Mouse (Mus musculus) kidney, adult 18-20 months (tissue): ENCODE measurements around the gene Psrc1.

Source experiments
- DNase-seq: peaks from one replicate; pipeline ENCODE4 v3.0.0; 2021

Psrc1 gene

DNA sequence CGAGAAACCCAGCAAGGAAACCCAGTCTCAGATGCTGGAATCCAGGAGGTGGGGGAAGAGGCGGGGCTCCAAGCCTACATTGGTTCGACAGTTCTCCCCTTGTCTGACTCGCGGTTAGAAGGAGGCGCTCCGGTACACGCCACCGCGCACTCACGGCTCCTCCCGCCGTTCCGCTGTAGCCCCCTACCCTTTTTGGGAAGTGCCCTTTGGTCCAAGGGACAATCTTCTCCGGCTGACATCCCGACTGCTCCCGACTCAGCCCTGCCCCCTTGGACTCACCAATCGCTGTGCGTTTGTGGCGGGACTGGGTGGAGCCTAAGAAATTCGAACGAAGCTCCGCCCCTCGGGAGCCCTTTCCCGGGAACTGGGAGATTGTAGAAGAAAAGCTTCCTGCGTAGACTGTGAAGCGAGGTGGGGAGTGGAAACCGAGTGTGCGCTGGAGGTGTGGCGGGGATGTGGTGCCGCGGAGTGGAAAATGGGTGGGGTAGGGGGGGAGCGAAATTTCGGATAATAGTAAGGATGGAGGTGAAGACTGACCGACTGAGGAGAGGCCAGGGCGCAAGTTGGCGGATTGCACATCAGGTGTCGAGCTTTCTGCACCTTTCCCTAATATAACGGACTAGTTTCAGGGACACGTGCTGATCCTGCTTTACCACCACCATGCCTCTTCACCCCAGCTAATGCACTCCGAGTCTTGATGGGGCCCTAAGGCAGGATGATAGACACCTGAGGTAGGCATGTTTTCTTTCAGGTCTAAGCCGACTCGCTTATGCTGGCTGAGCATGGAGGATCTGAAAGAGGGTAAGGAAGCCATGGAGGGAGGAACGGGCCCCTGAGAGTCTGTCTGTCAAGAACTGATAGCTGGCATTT, at the start of gene Psrc1:
TSS of gene Psrc1 (plus strand) at position 355 of the 870 bp plus-strand sequence.
- DNase-seq = peak; percentile 92

DNA sequence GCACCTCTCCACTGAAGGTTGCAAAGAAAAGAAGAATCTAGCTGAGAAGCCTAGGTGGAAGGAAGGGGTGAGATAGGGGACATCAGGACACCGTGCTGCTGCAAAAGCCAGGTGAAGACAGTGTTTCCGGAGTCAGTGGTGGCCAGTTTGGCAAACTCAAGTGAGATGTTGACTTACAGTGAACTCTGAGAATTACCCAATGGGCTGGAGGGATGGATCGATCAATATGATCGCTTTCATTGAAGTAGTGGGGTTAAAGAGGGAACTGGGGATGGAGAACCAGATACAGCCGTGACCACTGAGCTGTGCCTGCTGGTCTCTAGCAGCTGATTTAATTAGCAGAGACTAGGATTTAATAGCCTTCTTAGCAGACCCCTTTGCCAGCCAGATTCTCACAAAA, 46.8 kb upstream of the Psrc1 start:
- DNase-seq = no peak

DNA sequence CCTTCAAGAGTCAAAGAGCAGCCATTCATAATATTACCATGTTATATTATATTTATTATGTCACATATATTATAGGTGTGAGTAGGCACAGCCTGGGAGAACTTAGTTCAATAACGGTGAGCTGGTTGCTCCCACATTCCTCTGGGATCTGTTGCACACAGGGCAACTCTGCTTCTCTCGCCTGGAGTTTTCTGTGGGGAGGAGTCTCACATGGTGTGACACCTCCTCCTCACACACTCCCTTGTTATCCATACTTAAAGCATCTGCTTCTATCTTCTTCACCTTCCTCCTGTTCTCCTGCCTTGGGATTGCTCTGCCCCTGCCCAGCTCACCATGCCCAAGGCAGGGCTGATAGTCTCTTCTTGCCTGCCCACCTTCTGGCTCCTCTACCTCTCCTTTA, 42.6 kb upstream of the Psrc1 start:
- DNase-seq = no peak

DNA sequence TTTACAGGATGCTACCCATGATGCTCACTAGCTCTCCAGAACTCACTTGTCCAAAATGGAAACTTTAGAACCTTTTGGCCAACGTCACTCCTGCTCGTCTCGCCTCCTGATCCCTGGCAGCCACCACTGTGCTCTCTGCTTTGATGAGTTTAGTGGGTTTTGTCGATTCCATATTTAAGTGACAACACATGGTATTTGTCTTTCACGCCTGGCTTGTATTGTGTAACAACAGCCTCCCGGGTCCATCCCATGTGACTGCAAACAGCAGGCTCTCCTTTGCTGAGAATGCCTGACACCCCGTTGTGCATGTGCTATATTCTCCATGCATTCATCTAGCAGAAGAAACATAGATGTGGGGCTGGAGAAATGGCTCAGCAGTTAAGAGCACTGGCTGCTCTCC, 41.5 kb upstream of the Psrc1 start:
- no peak for DNase-seq

DNA sequence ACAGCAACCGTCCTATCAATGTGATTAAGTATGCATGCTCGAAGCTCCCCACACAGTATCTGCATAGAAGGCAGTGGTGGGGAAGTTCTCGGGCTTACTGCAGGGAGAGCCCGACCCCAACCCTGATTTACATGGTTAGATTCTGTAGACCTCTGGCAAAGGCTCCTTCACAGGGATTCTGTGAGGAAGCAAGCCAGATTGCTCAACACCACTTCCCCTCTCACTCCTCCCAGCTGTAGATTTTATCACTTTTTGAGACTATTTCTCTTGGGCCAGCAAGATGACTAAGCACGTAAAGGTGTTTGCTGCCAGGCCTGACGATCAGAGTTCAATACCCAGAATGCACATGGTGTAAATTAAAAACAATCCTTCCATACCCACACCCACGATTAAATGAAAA, 37.8 kb upstream of the Psrc1 start:
- no peak for DNase-seq

DNA sequence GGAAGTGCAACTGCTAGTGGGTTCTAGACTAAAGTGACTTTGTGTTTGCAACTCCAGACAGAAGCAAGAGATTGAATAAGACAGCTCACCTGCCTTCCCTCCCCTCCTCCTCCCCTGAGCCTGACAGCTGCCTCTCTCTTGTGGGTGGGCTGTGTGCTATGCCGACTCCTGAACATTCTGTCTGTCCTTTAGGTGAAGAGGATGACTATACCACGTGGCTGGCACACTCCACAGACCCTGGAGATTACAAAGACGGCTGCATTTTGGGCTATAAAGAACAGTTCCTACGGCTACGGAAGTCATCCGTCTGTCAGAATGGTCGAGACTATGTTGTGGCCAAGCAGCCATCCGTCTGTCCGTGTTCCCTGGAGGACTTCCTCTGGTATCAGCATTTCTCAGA, 35.3 kb upstream of the Psrc1 start:
- DNase-seq = no peak

DNA sequence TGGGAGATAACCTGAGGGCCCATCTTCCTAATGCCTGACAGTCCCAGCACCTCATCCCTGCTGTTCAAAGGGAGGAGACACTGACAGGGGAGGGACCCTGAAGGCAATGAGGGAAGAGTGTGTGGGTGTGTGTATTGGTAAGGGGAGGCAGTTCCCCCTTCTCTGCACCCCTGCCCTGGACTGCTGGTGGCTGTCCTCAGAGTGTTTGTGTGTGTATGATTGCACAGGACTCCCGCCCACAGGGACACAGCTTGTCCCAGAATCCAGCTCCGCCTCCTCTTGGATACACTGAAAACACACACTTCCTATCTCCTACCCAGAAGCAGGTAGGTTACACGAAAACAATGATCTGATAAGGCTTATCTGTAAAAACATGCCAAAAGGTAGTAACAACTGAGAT, 28.4 kb upstream of the Psrc1 start:
- DNase-seq = no peak

DNA sequence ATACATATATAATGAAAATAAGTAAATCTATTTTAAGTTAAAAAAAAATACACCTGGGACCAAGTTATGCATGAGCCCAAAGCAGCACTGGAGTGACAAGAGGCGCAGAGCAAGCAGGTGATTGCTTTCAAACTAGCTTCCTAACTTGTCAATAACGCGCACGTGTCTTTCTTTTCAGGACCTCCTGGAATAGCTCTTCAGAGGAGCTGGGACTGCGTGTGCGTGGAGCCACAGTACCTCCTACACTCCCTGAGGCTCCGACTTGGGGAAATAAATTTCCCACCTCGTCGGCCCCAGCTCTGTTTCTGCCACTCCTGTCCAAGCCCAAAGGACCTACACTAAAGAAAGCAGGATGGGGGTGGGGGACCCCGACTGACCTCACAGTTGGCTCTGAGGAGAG, 26.6 kb upstream of the Psrc1 start:
- no peak for DNase-seq

DNA sequence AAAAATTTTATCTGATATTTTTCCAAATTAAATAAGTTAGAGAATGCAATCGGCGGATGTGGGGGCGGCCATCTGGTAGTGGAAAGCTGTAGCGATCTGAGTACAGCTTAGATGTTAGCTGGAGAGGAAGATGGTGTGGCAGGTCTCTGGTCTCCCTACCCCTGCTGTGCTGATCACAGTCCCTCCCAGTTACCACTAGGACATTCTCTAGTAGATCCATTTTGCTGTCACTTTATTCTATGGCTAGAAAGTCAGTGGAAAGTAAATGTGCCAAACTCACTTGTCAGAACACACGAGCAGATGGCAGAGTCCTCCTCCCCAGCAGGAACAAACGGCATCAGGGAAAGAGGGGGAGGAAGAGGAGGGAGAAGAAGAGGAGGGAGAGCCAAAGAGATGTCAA, 25.2 kb upstream of the Psrc1 start:
- DNase-seq = no peak

DNA sequence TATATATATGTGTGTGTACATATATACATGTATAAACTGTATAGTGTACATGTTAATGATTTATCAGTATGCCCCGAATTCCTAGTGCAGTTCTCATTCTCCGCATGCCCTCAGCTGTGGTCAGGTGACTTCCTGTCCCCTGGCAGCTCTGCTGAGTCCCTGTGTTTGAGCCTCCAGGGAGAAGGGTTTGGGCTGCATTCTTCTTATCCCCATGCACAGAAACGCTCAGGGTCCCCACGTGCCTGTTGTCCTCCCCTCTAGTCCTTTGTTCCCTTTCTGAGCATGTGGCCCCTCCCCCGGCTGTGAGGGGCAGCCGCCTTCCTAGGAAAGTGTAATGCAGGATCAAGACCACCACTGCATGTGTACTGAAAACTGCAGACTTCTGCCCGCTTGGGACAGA, 22.7 kb upstream of the Psrc1 start:
- DNase-seq = no peak

DNA sequence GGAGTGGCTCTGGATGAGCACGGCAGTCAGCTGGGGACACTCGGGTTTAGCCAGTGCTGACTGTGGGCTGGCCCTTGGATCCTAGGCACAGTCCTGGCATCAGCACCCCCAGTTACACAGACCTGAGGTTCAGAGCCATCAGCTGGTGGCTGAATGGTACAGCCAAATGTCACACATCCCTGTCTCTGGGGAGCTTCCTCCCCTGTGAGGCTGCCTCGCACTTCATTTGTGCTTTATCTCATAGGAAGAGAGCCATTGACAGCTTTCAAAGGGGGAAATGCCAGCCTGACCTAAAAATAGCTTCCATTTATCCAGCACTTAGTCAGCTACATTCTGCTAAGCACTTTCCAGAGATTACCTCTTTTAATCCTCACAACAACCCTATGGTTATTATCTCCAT, 20.0 kb upstream of the Psrc1 start:
- no peak for DNase-seq

DNA sequence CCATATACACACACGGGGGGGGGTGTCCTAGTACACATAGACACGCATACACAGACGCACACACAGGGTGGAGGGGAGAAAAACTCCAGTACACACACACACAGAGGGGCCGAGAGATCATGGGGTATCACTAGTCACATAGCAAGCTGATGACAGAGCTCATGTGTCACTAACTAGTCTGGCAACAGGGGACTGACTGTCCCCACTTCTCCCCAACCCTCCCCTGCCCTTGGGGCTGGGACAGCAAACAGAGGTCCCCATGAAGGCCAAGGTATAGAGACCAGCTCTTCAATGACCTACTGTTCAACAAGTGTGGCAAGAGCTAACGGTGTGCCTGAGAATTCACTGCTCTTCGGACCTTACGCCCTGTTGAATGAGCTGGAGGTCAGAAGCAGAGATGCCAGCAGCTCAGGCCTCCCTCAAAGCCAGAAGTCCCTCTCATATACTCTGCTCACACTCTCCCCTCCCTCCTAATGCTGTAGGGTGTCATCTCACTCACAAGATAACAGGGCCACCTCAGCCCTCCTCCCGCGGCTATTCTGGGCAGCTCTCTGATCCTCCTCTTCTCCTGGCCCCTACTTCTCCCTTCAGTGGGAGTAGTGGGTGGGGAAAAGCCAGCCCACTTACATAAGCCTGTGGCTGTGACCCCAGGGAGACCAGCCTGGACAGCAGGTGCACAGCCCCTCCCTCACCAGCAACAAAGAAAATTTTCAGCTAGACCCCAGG, 19.2 kb upstream of the Psrc1 start, which contains the start of gene Mybphl:
TSS of gene Mybphl (plus strand) at position 642 of the 726 bp plus-strand sequence.
- no peak for DNase-seq

DNA sequence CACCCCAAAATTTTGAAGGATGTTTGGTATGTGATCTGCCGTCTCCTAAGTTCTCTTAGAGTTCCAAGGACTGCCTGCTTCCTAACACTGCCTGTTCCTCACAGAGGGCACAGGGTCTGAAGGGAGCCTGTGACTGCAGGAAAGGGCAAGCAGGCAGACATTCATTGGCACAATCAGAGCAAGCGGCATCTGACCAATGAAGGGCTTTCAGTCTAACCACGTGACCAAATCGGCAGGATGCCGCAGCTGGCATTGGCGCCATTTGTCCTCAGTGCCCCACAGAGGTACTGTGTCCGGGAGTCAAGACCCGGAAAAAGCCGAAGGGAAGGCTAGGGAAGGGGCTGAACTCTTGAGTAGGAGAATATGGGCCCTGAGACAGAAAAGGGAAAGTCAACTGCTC, 16.5 kb upstream of the Psrc1 start:
- DNase-seq = no peak

DNA sequence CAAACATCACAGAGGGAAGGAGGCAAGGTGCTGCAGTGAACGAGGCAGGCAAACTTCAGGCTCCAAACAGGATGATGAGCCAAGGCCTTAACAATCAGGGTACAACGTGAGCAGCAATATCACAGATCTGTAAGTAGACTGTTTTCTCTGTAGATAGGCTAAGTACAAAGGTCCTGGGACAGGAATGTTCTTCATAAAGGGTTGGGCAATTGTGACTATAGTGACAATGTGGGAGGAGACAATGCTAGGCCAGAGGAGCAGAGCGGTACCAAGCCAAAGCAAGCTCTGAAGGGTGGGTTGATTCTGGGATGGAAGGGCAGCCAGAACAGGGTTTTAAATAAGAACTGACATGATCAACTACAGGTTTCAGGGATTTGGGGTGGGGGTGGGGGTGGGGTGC, 15.8 kb upstream of the Psrc1 start:
- no peak for DNase-seq

DNA sequence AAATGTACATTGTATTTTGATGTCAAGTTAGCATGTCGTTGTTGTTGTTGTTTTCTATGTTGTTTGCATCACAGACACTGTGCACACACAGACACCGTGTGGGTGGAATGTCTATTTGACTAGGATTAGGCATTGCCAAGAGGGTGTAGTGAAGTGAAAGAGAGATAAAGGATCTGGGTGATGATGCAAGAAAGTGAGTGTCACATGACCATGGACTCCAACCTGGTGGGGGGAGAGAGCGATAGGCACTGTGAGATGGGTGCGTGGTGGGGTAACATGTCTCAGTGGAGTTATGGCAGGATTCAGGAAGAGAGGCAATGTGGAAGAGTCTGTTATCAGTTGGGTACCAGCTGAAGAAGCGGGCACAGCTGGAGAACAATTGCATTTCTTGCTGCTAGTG, 14.9 kb upstream of the Psrc1 start:
- DNase-seq = no peak

DNA sequence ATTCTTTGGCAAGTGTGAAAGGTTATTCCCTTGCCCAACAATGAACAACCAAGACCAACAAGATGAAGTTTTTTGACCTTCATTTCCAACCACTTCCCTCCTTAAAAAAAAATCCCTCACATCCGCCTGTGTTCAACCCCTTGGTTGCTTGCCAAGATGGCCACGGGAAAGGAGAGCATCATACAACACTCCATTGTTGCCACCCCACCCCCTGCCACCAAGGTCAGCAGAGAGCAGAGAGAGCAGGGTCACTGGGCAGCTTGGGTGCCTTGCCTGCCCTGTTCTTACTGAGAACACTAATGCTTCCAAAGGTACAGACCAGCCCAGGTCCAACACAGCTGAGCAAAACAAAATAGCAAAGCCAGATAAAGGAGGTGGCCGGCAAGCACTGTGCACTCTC, 11.4 kb upstream of the Psrc1 start:
- no peak for DNase-seq

DNA sequence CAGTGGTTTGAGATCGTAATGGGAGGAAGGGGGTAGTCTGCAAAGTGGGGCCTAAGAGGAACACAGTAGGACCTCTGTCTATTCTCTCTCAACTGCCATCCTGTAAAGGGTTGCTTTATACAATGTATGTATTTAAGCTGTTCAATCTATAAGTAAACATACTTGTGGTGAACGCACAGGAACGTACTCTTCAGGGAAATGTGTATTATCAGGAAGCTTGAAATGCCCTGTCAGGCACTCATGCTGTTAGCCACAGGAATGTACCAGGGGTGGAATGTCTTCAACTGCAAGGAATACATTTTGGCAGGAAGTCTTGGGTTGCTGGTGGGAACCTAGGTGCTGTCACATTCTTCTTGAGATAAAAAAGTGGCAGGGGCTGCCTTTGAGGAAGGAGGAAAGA, 10.9 kb upstream of the Psrc1 start:
- no peak for DNase-seq

DNA sequence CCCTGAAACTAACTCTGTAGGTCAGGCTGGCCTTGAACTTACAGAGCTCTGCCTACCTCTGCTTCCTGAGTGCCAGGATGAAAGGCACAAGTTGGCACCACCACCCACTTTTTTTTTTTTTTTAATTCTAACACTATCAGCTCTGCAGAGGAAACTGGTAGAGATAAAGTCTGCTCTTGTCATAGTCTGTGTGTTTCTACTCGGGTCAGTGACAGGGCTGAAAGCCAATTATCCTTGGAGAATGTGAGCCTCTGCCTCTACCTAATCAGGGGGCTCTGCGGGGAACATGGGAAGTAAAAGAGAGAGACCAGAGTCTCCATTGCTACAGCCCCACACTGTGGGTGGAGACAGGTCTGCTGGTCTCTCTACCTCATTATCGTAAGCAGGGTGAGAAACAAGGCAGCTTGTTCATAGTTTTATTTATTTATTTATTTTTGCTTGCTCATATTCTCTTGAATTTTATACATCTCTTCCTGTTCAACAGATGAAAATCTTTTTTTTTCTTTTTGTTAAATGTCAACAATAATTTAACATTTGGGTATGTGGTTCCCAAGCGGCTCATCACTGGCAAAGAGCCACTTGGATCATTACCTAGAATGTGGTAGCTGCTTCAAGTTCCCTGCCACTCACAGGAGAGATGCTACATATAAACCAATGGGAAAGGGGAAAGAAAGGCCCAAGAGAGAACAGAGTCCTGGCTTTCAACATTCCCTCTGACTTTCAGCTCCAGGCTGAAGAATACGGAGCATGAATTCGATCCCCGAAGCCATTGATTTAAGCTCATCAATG, 4.6 kb upstream of the Psrc1 start:
- DNase-seq = no peak

DNA sequence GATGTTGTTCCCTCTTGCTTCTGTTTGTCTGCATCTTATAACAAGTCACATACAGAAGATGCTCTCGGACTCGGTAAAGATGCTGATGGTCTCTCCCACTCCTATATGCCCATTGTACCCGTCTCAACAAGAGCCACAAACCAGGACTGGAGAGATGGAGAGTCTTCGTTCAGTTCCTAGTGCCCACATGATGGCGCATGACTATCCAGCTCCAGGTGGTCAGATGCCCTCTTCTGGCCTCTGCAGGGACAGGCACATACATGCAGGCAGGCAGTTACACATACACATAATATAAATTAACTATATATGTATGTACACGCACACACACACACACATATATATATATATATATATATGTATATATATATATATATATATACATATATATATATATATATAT, 2.9 kb upstream of the Psrc1 start:
- DNase-seq = no peak

DNA sequence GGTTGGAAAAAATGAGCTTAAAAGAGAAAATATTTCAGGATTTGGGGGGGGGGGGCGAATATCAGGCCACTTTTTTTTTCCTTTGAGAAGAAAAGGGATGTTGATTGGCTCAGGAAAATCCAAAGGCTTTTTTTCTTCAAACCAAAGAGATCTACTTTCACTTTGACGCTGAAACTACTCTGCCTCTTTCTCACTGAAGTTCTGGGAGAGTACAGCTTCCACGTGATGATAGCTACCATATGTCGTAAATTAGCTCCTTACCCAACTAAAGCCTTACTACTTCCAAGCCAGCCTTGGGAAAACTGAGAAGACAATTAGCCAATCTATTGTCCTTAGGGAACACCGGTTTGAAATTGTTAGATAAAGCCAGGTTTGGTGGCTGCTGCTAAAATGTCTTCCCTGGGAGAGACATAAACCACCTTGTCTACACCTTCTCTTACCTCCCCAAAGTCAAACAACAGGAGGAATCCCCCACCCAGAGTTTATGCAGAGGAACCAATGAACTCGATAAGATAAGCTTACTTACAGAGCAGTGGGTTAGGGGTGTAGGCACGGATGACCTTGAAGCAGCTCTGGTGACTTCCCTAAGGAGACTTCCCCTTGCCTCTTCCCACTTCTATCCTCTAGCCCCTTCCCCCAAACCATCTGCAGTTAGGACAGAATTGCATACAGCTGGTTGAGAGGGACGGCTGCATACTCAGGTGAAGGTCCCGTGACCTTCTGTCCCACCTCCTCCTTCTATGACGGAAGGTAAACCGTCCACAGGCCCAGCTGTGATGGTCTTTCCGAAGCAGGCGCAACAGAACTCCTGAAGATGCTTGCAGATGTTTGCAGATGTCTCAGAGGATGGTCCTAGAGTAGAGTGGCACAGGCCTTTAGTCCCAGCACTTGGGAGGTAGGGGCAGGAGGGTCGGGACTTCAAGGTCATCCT, 1.4 kb upstream of the Psrc1 start:
- DNase-seq = no peak

DNA sequence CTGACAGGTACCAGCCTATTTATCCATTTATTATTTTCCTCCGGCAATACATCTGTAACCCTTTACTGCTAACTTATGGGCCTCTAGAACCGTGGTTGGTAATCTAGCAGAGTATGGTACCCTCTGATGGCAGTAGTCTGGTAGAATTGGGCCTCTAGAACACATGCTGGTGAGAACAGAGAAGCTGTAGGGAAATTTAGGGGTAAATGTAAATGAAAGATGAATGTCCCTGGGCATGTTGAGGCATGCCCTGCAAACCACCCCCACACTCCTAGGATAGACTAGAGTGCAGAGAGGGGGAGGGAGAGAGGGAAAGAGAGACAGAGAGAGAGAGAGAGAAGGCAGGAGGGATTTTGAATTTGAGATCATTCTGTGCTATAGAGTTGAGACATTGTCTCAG, 786 bp downstream of the Psrc1 start:
- DNase-seq = no peak

DNA sequence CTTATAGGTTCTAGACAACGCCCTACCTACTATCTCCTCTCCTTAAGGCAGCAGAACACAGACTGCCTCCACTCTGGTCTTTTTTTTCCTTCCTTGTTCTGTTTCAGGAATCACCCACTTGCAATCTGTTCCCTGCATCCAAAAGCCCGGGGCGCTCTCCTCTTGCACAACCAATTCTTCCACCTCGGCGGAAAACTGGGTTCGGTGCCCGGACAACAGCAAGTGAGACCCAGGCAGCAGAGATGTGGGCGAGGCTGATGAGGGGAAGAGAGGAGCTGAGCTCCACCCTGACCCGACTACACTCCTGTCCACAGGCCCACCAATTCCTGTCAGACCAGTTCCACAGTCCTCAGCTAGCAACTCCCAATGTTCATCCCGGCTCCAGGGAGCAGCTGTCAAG, 2.5 kb downstream of the Psrc1 start:
- DNase-seq = no peak
